Mouse (Mus musculus): Measurements from ENCODE around the gene Chchd6.

The Chchd6 gene

DNA sequence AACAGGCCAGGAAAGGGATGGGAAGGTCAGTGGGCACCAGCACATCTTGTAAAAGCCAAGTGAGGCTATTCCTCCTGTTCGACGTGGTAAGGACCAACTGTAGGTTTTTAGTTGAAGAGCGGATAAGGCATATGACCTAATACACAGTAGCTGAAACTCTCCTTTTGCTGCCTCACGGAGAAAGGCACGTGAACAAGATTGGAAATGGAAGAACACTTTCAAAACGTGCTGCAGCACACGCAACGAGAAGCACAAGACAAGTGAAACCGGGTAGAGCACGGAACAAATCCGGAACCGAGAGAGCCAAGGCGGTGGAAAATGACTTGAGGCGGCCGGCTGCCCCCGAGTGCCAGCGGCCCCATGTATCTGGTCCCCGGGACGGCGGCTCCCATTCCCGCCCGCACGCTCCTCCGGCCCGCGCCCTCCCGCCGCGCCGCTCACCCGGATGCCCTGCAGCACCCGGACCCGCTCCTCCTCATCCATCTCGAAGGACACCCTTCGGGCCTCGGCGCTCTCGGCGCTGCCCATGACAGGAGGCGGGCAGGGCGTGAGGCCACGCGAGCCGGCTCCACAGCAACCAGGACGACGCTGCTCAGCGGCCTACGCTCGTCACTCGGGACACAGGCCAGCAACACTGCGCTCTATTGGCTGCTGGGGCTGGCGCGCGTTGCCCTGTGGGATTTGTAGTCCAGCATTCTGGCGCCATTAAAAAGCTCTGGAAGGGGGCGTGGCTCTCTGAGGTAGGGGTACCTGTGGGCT is at the start of gene Chchd6:
Gene Chchd6, minus strand, starts transcription at position 635 of the 759 bp plus-strand sequence.
- in situ Hi-C loops (cut with MboI) = no loop called here

DNA sequence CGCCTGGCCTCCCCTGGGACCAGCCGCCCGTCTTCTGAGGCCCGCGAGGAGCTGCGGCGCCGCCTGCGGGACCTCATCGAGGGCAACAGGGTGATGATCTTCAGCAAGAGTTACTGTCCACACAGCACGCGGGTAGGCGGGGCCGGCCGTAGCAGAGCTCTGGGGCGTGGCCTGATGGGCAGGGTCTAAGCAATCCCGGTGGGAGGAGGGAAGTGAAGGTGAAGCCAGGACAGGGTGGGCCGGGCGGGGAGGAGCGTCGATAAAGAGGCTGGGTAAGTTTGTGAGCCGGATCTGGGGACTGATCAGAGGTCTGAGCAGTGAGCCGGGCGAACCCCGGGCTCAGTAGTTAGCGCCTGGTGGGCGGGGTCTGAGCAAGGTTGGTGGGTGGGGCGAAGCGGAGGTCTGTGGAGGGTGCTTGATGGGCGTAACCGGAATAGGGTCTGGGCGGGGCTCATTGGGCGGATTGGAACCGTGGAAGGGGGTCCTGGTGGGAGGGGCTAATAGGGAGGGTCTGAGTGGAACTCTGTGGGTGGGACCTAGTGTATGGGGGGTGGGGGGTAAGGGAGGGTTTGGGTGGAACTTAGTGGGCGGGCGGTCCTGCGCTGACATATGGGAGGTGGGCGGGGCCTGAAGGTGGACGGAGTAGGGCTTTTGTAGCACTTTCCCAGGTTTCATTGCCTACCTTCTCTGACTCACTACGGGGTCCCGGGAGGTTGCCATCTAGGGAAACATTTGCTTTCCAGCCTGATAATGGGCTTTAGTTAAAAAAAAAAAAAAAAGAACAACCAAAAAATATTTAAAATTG is 49.0 kb upstream of the Chchd6 start:
- in situ Hi-C loops (cut with MboI) = no loop called here

DNA sequence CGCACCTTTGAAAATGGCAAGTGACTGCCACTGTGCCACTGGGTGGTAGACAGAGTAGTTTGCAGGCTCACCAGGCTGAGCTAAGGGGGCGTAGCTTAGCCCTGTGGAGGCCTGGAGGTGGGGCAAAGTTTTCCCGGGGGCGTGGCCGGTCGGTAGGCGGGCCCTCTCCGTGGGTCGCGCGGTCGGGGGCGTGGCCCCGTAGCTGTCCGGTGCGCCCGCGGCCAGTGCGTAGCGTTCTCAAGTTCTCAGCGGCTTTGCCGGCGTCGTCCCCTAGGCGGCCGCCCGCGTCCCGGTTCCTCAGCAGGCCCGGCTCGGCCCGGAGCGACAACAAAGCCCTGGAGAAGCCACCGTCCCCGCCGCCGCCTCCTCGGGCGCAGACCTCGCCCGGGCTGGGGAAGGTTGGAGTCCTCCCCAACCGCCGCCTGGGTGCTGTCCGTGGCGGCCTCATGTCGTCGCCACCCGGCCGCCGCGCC is 48.4 kb upstream of the Chchd6 start, which contains the start of gene Txnrd3:
Gene Txnrd3, plus strand, starts transcription at position 191 of the 473 bp plus-strand sequence.
- in situ Hi-C loops (cut with MboI) = no loop called here

DNA sequence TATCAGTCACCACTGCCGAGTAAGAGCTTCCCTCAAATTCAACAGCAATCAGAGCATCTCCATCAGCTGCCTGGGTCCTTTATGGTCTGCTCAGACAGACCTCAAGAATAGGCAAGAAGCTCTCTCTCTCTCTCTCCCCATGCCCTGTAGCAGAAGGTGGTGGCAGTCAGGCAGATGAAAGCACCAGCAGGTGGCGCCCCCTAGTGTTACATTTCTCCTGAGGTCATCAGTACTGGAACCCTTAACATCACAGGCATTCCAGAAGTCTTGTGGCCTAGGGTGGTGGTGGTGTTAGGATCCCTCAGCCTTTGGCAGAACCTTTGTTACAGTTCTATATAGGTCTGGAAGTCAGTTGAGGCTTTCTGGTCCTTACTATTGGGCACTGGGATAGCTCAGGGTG is 43.6 kb upstream of the Chchd6 start:
- in situ Hi-C loops (cut with MboI) = no loop called here

DNA sequence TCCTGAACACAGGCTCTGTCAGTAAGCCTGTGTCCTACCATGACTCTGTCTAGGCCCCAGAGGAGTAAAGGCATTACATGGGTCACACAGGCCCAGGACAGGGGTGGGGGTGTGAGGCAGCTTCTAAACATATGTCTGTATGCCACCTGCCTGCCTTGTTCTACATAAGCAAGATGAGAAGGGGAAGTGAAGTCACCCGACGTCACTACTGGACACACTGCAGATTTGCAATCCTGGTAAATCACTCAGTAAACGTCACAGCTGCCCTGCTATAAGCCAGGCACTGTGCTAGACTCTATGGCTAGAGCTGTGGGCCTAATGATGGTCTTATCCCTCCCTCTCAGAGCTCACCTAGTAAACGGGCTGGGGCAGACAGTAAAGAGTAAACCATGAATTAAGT is 42.5 kb upstream of the Chchd6 start:
- in situ Hi-C loops (cut with MboI) = no loop called here

DNA sequence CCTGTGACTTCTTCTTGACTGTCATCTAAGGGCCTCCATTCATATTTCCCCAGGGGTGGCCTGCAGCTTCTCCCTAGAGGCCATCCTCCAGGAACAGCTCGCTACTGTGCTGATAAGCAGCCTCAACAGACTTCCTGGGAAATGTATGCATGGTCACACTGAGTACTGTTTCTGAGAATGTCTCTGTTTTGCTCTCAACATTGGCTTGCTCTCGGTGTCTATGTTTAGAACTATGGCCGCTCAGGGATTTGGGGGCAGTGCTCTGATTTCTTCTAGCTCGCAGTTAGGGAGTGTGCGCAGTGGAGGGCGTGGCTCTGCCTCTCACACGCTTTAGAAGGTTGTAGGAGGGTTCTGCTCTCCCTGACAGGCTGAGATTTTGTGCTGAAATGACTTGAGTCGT is 38.9 kb upstream of the Chchd6 start:
- in situ Hi-C loops (cut with MboI) = no loop called here

DNA sequence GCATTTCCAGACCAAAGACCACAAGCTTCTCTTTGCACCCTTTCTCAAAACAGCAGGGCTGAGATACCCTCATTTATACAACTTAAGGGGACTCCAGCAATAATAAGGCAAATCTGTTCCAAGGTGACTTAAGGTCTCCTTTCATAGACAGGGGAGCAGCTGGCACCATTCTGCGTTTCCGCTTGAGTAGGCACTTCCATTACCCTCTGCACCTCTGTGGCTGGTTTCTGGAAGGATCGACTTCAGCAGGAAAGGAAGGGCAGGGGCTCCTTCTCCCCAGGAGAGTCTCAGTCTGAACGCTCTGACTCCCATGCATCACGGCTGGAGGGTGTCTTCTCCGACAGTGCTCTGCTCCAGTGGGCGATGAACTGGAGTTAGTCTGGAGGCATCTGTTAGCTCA is 37.7 kb upstream of the Chchd6 start:
- in situ Hi-C loops (cut with MboI) = no loop called here

DNA sequence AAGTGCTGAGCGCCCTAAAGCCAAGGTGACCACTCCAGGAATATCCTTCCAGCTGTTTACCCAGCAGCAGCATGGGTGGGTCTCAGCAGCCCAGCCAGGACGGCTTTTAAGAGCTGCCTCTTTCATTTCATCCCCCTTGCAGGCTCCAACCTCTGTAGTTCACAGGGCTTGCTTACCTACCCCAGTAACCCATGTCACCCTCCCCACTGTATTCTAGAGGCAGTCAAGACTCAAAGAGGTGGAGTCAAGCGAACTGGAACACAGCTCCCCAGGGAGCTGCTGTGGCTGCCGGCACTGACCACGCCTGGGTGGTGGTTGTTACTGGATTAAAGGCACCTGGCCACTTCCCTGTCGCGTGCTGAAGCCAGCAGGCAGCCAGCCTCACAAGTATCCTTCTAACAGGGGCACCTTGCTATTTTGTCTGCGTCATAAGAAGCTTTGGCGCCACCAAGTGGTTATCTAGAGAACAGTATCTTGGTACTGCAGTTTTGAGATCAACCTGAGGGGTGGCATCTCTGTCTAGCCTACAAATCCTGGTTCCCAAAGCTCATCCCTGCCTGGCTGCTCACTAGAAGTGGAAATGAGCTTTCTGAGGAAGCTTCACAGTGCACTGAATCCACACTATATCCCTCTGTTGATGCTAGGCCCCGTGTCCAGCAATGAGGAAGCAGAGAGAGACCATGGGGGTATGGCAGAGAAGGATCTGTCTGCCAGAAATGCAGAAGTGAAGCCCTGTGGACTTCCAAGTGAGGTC is 36.5 kb upstream of the Chchd6 start:
- in situ Hi-C loops (cut with MboI) = no loop called here

DNA sequence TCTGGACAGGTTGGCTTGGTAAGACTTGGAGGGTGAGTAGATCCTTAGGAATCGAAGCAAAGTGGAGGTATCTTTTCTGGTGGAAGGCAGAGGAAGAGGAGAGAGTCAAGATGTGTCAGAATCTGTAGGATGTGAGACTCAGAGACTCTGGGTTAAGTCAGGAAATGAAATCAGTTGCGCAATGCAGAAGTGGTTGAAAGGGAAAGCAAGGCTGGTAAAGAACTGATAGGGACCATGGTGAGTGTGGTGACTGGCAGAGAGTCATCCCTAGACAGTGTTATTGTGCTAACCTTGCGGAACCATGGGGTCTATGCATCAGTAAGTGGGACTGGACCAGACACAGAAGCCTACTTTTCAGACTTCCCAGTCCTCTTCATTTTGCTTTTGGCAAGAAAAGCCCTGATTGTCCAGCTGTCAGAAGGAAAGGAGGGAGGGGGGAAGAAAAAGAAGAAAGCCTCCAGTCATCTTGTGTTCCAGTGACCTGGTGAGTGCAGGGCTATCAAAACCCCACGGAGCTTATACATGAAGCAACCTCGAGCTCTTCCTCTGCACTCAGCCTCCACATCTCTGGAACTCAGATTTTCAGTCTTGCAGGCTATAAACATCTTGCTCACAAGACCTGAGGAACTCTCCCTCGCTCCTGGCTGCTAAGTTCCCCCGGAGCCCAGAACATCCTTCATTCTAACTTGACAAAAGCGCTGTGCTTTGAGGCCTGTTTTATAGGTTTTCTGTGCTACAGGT is 32.8 kb upstream of the Chchd6 start:
- in situ Hi-C loops (cut with MboI) = no loop called here

DNA sequence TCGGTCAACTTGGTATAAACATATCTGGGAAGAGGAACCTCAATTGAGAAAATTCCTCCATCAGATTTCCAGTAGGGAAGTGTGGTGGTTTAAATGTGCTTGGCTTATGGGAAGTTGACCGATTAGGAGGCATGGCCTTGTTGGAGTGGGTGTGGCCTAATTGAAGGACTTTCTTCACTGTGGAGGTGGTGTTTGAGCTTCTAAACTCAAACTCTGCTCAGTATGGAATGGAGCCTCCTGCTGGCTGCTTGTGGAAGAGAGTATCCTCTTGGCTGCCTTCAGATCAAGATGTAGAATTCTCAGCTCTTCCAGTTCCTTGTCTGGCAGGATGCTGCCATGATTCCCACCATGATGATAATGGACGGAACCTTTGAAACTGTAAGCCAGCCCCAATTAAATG is 27.2 kb upstream of the Chchd6 start:
- in situ Hi-C loops (cut with MboI) = no loop called here

DNA sequence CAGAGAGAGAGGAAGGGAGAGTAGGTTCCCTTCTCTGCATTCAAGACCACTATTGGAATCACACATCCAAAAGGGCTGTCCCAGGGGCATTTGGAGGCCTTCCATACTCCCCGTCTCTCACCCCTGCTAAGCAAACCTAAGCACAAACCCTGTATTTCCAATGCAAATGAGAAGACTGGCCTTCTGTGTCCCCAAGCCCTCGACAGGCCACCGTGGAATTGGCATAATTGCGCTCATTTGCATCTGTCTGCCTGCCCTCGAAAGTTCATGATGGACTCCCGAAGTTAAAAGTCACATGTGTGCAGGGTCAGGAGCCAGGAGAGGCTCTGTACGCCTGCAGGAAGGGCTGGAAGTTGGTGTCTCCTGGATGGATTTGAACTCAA is 19.9 kb upstream of the Chchd6 start:
- in situ Hi-C loops (cut with MboI) = no loop called here

DNA sequence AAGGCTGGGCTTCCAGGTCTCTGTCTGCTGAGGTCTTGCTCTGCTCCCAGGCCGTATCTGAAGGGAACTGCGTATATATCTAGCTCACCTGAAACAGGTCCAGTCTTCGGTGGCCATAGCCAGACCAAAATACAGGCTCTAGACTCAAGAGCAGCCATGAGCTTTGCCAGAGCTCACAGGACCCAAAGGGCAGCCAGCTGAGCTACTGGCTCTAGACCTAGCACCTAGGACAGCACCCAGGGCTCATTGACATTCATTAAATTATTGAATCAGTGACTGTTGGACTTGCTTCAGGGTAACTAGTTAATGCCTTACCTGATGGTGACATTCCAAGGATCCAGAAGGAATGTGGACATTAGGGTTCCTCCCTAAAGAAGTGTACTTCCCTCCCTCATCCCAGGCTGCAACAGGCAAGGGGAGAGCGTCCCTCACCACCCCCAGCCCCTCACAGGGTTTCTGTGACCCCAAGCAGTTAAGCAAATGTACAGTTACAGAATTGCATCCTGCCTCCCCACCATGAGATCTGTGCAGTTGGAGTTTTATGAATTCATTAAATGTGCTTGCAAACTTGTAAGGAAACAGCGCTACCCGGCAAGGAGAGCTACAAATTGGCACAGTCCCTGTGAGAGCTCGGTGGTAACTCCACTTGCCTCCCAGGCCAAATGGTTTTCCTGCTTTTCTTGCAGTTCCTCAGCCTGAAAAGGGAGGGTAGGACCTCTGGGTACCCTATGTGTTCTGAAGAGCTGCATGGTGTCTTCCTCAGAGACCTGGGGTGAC is 19.3 kb upstream of the Chchd6 start:
- in situ Hi-C loops (cut with MboI) = no loop called here

DNA sequence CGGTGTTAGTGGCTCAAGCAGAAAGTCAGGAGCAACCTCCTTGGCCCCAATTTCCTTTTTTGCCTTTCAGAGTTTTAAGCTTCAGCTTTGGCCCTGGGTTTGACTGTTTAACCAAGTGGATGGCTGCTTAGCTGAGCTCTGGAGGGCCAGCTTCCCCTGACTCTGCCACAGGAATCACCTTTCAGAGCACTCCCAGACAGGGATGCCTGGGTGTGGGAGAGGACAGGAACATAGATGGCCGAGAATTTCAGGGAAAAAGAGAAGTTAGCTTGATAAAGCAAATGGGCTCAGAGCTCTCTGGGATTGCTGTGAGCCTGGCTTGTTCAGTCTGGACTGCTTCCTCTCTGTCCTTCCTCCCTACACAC is 18.6 kb upstream of the Chchd6 start:
- in situ Hi-C loops (cut with MboI) = no loop called here

DNA sequence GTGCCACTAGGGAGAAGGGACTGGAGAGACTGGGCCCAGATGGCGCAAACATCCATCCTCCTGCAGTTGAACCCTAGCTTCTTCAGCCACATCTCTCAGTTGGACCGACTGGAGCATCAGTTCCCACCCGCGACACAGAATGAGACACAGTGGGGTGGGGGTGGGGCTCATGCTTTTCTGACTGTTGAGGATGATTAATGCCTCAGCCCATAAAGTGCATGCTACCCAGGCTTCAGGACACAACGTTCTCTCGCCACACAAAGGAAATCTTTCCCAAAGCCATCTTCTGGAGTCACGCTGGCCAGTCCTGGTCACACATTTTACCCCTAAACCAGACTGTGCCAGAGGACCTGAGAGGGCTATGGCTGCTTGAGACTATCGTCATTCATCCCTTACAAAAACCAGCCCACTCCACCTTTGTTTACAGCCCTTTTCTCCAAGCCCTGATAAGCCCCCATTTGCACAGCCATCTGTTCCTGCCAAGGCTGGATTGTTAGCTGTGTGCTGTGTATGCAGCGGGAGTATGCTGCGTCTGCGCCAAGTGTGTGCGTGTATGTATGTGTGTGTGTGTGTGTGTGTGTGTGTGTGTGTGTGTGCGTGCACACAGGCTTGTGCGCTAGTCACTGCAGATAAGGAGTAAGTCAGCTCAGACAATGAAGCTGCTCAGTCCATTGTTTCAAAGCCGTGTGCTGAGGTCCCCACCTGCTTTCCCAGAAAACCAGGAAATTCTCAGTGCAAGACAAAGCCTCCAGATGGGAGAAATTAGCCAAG is 18.1 kb upstream of the Chchd6 start:
- in situ Hi-C loops (cut with MboI) = no loop called here

DNA sequence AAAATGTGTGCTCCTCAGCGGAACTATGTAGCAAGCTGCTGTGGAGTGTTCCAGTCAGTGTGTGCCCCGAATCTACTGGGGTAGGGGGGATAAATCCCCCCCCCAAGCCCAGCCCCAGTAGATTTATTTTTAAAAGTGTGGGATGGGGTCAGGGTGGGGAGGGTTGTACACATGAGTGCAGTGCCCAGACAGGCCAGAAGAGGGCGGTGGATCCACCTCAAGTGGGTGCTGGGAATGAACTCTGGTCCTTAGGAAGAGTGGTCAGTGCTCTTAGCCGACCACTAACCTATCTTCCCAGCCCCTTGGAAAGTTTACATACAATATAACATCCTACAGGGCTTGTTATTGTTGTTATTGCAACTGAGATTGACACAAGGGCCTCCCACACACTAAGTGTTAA is 12.5 kb upstream of the Chchd6 start:
- in situ Hi-C loops (cut with MboI) = no loop called here

DNA sequence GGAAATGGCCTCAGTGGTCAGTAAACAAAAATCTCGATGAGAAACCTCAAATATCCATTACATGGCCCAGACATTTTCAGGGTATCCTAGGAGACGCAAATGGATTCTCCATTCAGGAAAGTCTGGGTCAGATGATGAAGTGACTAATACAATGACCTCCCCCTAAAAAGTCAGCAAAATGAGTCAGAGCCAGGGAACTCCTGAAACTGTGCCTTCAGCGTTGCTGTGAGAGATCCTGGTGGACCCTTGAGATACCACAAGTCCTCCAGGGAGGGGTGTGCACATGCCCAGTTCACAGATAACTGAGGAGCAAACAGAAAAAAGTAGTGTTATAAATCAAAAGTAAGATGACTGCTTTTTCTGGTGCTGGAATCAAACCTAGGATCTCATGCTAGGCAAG is 10.6 kb upstream of the Chchd6 start:
- in situ Hi-C loops (cut with MboI) = no loop called here

DNA sequence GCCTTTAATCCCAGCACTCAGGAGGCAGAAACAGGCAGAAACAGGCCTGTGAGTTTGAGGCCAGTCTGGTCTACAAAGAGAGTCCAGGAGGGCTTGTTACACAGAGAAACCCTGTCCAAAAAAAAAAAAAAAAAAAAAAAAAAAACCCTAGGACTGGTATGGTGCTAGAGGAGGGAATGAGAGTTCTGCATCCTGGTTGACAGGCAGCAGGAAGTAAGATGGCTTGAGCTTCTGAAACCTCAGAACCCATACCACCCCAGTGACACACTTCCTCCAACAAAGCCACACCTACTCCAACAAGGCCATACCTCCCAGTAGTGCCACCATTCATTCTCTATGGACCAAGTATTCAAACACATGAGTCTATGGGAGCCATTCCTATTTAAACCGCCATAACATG is 1.1 kb upstream of the Chchd6 start:
- in situ Hi-C loops (cut with MboI) = no loop called here

DNA sequence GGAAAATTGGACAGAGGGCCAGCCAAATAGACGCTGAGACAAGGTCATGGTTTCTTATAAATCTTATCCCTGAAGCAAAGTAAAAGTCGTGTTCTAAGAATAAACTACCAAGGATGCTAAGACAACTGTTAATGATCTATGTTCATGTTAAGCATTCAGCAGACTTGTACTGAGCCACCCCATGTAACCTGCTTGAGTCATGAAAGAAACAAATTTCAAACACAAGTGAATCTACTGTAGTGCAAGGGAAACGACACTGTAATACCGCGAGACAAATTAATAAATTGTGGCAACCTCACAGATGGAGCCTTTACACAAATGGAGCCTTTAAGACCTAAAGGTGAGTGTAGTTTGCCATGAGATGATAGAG is 310 bp upstream of the Chchd6 start:
- in situ Hi-C loops (cut with MboI) = no loop called here

DNA sequence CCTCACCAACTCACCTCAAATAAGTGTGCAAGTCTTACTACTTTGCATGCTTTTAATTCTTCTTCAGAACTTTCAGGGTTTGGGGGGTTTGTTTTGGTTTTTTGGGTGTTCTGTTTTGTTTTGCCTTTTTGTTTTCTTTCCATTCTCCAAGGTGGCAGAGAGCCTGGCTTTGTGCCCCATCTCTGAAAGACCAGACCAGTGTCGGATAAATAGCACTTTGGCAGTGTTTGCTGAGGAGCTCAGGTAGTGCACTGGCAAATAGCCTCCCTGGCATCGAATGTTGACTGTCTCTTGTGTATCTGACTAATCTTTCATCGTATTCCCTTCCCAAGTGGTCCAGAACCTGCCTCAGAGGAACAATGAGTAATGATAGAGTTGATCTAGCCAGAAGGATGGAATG is 3.4 kb downstream of the Chchd6 start:
- in situ Hi-C loops (cut with MboI) = no loop called here

DNA sequence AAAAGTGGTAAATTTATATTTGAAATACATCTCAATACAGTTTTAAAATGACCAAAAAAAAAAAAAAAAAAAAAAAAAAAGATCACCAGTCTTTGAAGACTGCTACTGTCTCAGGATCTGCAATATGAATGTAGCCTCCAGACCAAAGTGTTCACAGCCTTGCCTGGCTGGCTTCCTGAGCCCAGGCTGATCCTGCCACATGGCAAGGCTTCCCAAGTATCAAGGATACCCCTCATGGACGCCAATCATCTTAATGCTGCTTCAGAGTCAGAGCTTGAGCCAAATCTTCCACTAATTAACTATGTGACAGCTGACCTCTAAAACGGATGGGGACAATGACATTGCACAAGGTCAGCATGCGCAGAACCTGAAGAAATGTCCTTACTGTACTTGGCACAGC is 3.9 kb downstream of the Chchd6 start:
- in situ Hi-C loops (cut with MboI) = no loop called here

All from mature B cell (primary cell).